Mouse (Mus musculus): Measurements from ENCODE around the gene Exoc7. TPM values are rescaled to one million over a fixed set of nuclear protein-coding genes. Genes with fewer than 3 reads are reported as not detected.
A peak's percentile ranks its signal among the peaks of the same experiment; 100 is the strongest.

Exoc7 gene
- 93.3 and 95.2 TPM in 2 replicates for polyA plus RNA-seq (2011; ENCODE audit: insufficient read depth, insufficient read length, low read depth, missing spikeins)

DNA sequence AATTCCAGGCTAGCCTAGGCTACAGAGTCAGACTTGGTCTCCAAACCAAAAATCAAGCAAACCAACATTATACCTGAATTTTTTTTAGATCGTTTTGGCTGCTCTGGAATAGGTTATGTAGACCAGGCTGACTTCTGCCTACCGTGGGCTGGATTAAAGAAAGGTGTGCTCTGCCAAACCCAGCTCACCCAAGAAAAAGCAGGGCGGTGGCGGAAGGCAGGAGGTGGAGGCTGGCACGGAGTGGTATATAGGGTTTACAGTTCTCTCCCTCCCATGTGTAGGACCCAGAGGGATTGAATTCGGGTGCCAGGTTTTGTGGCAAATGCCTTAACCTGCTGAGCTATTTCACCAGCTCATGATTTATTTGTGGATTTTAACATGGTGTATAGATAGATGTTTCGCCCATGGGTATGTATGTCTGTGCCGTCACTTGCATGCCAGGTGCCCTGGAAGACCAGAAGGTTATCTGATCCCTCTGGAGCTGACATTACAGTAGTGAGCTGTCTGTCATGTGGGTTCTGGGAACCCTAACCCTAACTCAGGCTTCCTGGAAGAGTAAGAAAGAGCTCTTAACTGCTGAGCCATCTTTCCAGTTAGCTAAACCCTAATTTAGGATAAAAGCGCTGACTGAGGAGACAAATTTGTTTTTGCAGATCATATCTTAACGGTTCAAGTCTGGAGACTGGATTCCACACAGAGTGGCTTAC lies at the start of gene Exoc7:
Gene Exoc7 (minus strand): TSS at position 215 of the 707 bp plus-strand sequence.
- peak within 1 kb of the TSS; percentile 80 for H3K4me3 ChIP-seq (ENCODE audit: low read depth, low read length)
- no peaks in the 10 kb centered on the region for H3K4me1 ChIP-seq (ENCODE audit: control insufficient read depth, insufficient read depth, low read length)
- H3K36me3 ChIP-seq (ENCODE audit: control insufficient read depth, insufficient read depth, low read length, poor library complexity, severe bottlenecking) = no peaks in the 10 kb centered on the region
- H3K27ac ChIP-seq (ENCODE audit: insufficient read depth, low read length) = peak within 1 kb of the TSS; percentile 17
- H3K9ac ChIP-seq (ENCODE audit: low read depth, poor library complexity, severe bottlenecking) = peak within 1 kb of the TSS; percentile 61
- TF ChIP-seq POLR2A (IDR thresholded peaks at IDR 0.05; ENCODE audit: insufficient read depth, low read length) (no peak), EP300 (IDR thresholded peaks at IDR 0.05; ENCODE audit: insufficient read depth, low read depth, low read length) (no peak), CTCF (IDR thresholded peaks at IDR 0.05; ENCODE audit: low read depth, low read length) (no peak)
- H3K9me3 ChIP-seq (replicated peaks; ENCODE audit: control insufficient read depth, insufficient read depth, low read length, poor library complexity, severe bottlenecking) = no peaks in the 10 kb centered on the region
- H3K27me3 ChIP-seq (ENCODE audit: control insufficient read depth, insufficient read depth, low read length, poor library complexity, severe bottlenecking) = no peaks in the 10 kb centered on the region

- H3K4me3 ChIP-seq (ENCODE audit: low read depth, low read length) = no peak overlapping the region
- no peaks in the 10 kb centered on the region for H3K4me1 ChIP-seq (ENCODE audit: control insufficient read depth, insufficient read depth, low read length)
- H3K36me3 ChIP-seq (ENCODE audit: control insufficient read depth, insufficient read depth, low read length, poor library complexity, severe bottlenecking) = no peaks in the 10 kb centered on the region
- TF ChIP-seq EP300 (IDR thresholded peaks at IDR 0.05; ENCODE audit: insufficient read depth, low read depth, low read length) (no peak), CTCF (IDR thresholded peaks at IDR 0.05; ENCODE audit: low read depth, low read length) (no peak), POLR2A (IDR thresholded peaks at IDR 0.05; ENCODE audit: insufficient read depth, low read length) (no peak)
- no peaks in the 10 kb centered on the region for H3K27me3 ChIP-seq (ENCODE audit: control insufficient read depth, insufficient read depth, low read length, poor library complexity, severe bottlenecking)
- no peaks in the 10 kb centered on the region for H3K9me3 ChIP-seq (replicated peaks; ENCODE audit: control insufficient read depth, insufficient read depth, low read length, poor library complexity, severe bottlenecking)
- H3K27ac ChIP-seq (ENCODE audit: insufficient read depth, low read length) = no peak overlapping the region
- H3K9ac ChIP-seq (ENCODE audit: low read depth, poor library complexity, severe bottlenecking) = no peak overlapping the region
Measured at GRCm38 (mm10) chr11:116354521-116354920, 47.5 kb upstream of the Exoc7 start.

- no peak for TF ChIP-seq CTCF (IDR thresholded peaks at IDR 0.05; ENCODE audit: low read depth, low read length)
- no peak for TF ChIP-seq POLR2A (IDR thresholded peaks at IDR 0.05; ENCODE audit: insufficient read depth, low read length)
- TF ChIP-seq EP300 (IDR thresholded peaks at IDR 0.05; ENCODE audit: insufficient read depth, low read depth, low read length) = no peak
- no peak overlapping the region for H3K9ac ChIP-seq (ENCODE audit: low read depth, poor library complexity, severe bottlenecking)
- no peaks in the 10 kb centered on the region for H3K9me3 ChIP-seq (replicated peaks; ENCODE audit: control insufficient read depth, insufficient read depth, low read length, poor library complexity, severe bottlenecking)
- no peak overlapping the region for H3K27ac ChIP-seq (ENCODE audit: insufficient read depth, low read length)
- H3K36me3 ChIP-seq (ENCODE audit: control insufficient read depth, insufficient read depth, low read length, poor library complexity, severe bottlenecking) = no peaks in the 10 kb centered on the region
- H3K4me1 ChIP-seq (ENCODE audit: control insufficient read depth, insufficient read depth, low read length) = no peaks in the 10 kb centered on the region
- no peak overlapping the region for H3K4me3 ChIP-seq (ENCODE audit: low read depth, low read length)
- H3K27me3 ChIP-seq (ENCODE audit: control insufficient read depth, insufficient read depth, low read length, poor library complexity, severe bottlenecking) = no peaks in the 10 kb centered on the region
Measured at GRCm38 (mm10) chr11:116353535-116353934, 46.5 kb upstream of the Exoc7 start.

DNA sequence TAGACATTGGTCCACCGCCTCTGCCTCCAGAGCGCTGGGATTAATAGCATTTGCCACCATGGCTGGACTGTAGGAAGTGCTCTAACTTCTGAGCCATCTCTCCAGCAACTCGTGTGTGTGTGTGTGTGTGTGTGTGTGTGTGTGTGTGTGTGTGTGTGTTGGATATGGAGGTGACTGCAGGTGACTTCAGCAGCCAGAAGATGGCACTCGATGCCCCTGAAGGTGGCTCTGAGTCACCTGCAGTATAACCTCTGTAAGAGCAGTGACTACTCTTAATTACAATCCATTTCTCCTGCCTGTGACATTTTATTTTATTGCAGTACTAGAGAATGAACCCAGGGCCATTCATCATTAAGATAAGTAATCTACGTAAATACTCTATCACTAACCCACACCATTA lies 44.3 kb upstream of the Exoc7 start:
- no peak overlapping the region for H3K9ac ChIP-seq (ENCODE audit: low read depth, poor library complexity, severe bottlenecking)
- no peaks in the 10 kb centered on the region for H3K4me1 ChIP-seq (ENCODE audit: control insufficient read depth, insufficient read depth, low read length)
- no peaks in the 10 kb centered on the region for H3K9me3 ChIP-seq (replicated peaks; ENCODE audit: control insufficient read depth, insufficient read depth, low read length, poor library complexity, severe bottlenecking)
- no peaks in the 10 kb centered on the region for H3K27me3 ChIP-seq (ENCODE audit: control insufficient read depth, insufficient read depth, low read length, poor library complexity, severe bottlenecking)
- no peaks in the 10 kb centered on the region for H3K36me3 ChIP-seq (ENCODE audit: control insufficient read depth, insufficient read depth, low read length, poor library complexity, severe bottlenecking)
- TF ChIP-seq CTCF (IDR thresholded peaks at IDR 0.05; ENCODE audit: low read depth, low read length) = peak; percentile 14
- no peak for TF ChIP-seq POLR2A (IDR thresholded peaks at IDR 0.05; ENCODE audit: insufficient read depth, low read length)
- no peak overlapping the region for H3K27ac ChIP-seq (ENCODE audit: insufficient read depth, low read length)
- H3K4me3 ChIP-seq (ENCODE audit: low read depth, low read length) = no peak overlapping the region

GRCm38 (mm10) chr11:116347955-116348354 lies 40.9 kb upstream of the Exoc7 start:
- Histone ChIP-seq H3K4me1 (ENCODE audit: control insufficient read depth, insufficient read depth, low read length) (no peaks in the 10 kb centered on the region), H3K27me3 (ENCODE audit: control insufficient read depth, insufficient read depth, low read length, poor library complexity, severe bottlenecking) (no peaks in the 10 kb centered on the region), H3K27ac (ENCODE audit: insufficient read depth, low read length) (no peak overlapping the region), H3K4me3 (ENCODE audit: low read depth, low read length) (no peak overlapping the region), H3K9me3 (replicated peaks; ENCODE audit: control insufficient read depth, insufficient read depth, low read length, poor library complexity, severe bottlenecking) (no peaks in the 10 kb centered on the region), H3K9ac (ENCODE audit: low read depth, poor library complexity, severe bottlenecking) (no peak overlapping the region), H3K36me3 (ENCODE audit: control insufficient read depth, insufficient read depth, low read length, poor library complexity, severe bottlenecking) (no peaks in the 10 kb centered on the region)
- no peak for TF ChIP-seq EP300 (IDR thresholded peaks at IDR 0.05; ENCODE audit: insufficient read depth, low read depth, low read length)
- TF ChIP-seq CTCF (IDR thresholded peaks at IDR 0.05; ENCODE audit: low read depth, low read length) = no peak
- no peak for TF ChIP-seq POLR2A (IDR thresholded peaks at IDR 0.05; ENCODE audit: insufficient read depth, low read length)

DNA sequence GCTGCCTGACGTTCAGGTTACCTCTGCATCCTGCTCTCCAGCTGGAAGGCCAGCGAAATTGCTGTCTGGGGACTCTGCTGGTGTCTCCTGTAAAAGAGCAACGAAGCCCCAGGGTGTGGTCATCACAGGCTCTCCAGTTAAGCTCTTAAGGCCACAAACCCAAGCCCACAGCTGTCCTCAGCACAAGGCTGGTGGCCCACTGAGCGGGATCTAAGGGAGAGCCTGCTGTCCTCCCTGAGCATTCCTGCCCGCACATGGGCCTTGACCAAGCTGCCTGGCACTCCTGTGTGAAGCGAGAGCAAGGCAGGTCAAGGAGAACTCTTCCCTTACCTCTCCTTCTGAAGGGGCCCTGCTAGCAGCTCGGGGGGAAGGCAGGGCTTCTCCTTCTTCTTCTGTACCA lies 40.0 kb upstream of the Exoc7 start:
- no peak overlapping the region for H3K9ac ChIP-seq (ENCODE audit: low read depth, poor library complexity, severe bottlenecking)

More for the DNA sequence above, 40.0 kb upstream of the Exoc7 start:
- Histone ChIP-seq H3K27ac (ENCODE audit: insufficient read depth, low read length) (no peak overlapping the region), H3K9me3 (replicated peaks; ENCODE audit: control insufficient read depth, insufficient read depth, low read length, poor library complexity, severe bottlenecking) (no peaks in the 10 kb centered on the region), H3K4me3 (ENCODE audit: low read depth, low read length) (no peak overlapping the region), H3K4me1 (ENCODE audit: control insufficient read depth, insufficient read depth, low read length) (no peaks in the 10 kb centered on the region), H3K36me3 (ENCODE audit: control insufficient read depth, insufficient read depth, low read length, poor library complexity, severe bottlenecking) (no peaks in the 10 kb centered on the region), H3K27me3 (ENCODE audit: control insufficient read depth, insufficient read depth, low read length, poor library complexity, severe bottlenecking) (no peaks in the 10 kb centered on the region)
- TF ChIP-seq EP300 (IDR thresholded peaks at IDR 0.05; ENCODE audit: insufficient read depth, low read depth, low read length) = no peak
- TF ChIP-seq POLR2A (IDR thresholded peaks at IDR 0.05; ENCODE audit: insufficient read depth, low read length) = no peak
- no peak for TF ChIP-seq CTCF (IDR thresholded peaks at IDR 0.05; ENCODE audit: low read depth, low read length)
